Mouse (Mus musculus): ENCODE measurements at regions not wholly inside any gene's neighbourhood (a gene's known extent, or its start where the extent isn't known, plus 50 kb on each side); places are given as distances from the start of the nearest gene placed in this dataset.

DNA sequence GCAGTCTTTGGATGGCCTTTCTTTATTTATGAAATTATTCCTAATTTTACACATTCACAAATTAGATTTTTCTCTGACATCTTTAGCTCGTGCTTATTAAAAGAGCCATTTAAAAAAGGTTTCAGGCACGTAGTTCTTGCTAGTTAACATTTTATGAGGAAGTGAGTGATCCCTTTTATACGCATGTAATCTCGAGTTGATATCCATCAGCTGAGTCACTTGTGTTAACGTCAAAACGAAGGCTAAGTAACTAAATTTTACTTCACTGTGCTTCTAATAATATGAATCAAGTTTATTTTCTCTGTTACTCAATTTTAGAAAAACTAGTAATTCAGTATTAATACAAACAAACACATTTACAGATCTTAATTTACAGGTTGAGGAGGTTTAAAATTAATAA is 419.0 kb downstream of the Kcnj2 start:
- TF ChIP-seq GATA1 (IDR thresholded peaks at IDR 0.05; ENCODE audit: low read length), result no peak

- TF ChIP-seq GATA1 (IDR thresholded peaks at IDR 0.05; ENCODE audit: low read length), result no peak
Measured at GRCm38 (mm10) chr11:111512471-111512870, 446.5 kb downstream of the Kcnj2 start.

GRCm38 (mm10) chr11:111522716-111523115 is 456.8 kb downstream of the Kcnj2 start:
- no peak for TF ChIP-seq GATA1 (IDR thresholded peaks at IDR 0.05; ENCODE audit: low read length)

- TF ChIP-seq GATA1 (IDR thresholded peaks at IDR 0.05; ENCODE audit: low read length), result no peak
Measured at GRCm38 (mm10) chr11:111523465-111523864, 457.5 kb downstream of the Kcnj2 start.

GRCm38 (mm10) chr11:111526010-111526742 is 460.2 kb downstream of the Kcnj2 start:
- no peak for TF ChIP-seq GATA1 (IDR thresholded peaks at IDR 0.05; ENCODE audit: low read length)

GRCm38 (mm10) chr11:111529591-111529990 is 463.6 kb downstream of the Kcnj2 start:
- no peak for TF ChIP-seq GATA1 (IDR thresholded peaks at IDR 0.05; ENCODE audit: low read length)

- TF ChIP-seq GATA1 (IDR thresholded peaks at IDR 0.05; ENCODE audit: low read length), result no peak
Measured at GRCm38 (mm10) chr11:111530912-111531311, 464.9 kb downstream of the Kcnj2 start.

GRCm38 (mm10) chr11:111532457-111532856 is 466.5 kb downstream of the Kcnj2 start:
- TF ChIP-seq GATA1 (IDR thresholded peaks at IDR 0.05; ENCODE audit: low read length), result no peak

GRCm38 (mm10) chr11:111536040-111536836 is 470.3 kb downstream of the Kcnj2 start:
- no peak for TF ChIP-seq GATA1 (IDR thresholded peaks at IDR 0.05; ENCODE audit: low read length)

DNA sequence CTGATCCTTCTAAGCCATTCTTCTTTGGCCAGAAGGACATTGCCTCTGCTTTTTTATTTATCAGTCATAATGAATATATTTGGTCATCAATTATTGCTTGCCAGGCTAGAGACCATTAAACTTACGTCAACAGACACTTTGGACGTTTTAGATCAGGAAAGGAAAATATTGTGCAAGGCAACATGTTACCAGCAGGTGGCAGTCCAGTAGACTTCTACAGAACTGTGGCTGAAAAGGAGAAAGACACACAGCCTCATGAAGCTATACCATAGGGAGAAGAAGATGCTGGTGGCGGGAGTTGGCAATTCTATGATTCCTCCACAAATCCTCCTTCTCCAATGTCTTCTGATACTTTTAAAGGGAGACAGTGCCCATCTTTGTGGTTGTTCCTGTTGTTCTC is 471.7 kb downstream of the Kcnj2 start:
- no peak for TF ChIP-seq GATA1 (IDR thresholded peaks at IDR 0.05; ENCODE audit: low read length)

GRCm38 (mm10) chr11:111539960-111540359 is 474.0 kb downstream of the Kcnj2 start:
- TF ChIP-seq GATA1 (IDR thresholded peaks at IDR 0.05; ENCODE audit: low read length), result no peak

DNA sequence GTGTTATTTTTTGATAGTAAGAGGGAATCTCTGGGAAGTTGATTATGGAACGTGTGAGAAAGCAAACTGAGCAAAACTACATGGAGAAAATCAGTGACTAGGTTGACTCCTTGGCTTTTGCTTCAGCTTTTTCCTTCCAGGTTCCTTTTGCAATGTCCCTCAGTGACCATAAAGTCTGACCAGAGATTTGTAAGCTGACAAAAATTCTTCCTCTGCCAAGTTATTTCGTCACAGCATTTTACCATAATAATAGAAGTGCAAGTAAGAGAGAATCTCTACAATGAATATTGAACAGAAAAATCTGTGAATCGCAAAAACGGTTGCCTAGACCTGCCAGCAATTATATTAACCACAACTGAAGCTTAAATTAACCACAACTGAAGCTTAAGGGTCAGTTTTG is 479.3 kb downstream of the Kcnj2 start:
- TF ChIP-seq GATA1 (IDR thresholded peaks at IDR 0.05; ENCODE audit: low read length), result no peak

DNA sequence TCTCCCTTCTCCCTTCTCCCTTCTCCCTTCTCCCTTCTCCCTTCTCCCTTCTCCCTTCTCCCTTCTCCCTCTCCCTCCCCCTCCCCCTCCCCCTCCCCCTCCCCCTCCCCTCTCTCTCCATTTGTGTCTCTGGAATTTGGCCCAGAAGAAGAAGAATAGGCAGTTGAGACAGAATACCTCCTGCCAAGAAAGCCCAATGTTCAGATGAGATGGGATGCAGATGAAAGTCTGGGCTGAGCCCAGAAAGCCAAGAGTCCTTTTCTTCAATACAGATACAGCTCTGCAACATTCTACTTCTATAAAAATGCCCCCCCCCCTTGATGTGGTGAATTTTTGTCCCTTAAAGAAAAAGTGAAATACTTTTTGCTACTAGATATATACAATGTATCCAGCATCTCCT is 489.2 kb downstream of the Kcnj2 start:
- no peak for TF ChIP-seq GATA1 (IDR thresholded peaks at IDR 0.05; ENCODE audit: low read length)

DNA sequence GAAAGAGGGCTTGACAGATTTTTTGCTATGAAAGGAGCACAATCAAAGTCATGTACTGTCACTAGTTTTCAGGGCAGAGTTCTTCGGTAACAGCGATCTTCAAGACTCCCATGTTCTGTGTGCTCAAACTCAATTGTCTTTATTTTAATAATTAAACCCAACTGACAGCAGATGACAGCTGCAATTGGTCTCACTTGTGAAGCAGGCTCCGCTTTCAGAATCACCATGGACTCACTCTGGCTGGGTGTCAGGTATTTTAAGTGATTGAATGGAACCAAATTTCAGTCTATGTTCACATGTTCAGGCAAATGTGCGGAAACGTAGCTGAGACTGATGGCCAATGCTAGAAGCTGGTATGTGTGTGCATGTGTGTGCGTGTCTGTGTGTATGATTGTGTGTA is 489.7 kb downstream of the Kcnj2 start:
- no peak for TF ChIP-seq GATA1 (IDR thresholded peaks at IDR 0.05; ENCODE audit: low read length)

DNA sequence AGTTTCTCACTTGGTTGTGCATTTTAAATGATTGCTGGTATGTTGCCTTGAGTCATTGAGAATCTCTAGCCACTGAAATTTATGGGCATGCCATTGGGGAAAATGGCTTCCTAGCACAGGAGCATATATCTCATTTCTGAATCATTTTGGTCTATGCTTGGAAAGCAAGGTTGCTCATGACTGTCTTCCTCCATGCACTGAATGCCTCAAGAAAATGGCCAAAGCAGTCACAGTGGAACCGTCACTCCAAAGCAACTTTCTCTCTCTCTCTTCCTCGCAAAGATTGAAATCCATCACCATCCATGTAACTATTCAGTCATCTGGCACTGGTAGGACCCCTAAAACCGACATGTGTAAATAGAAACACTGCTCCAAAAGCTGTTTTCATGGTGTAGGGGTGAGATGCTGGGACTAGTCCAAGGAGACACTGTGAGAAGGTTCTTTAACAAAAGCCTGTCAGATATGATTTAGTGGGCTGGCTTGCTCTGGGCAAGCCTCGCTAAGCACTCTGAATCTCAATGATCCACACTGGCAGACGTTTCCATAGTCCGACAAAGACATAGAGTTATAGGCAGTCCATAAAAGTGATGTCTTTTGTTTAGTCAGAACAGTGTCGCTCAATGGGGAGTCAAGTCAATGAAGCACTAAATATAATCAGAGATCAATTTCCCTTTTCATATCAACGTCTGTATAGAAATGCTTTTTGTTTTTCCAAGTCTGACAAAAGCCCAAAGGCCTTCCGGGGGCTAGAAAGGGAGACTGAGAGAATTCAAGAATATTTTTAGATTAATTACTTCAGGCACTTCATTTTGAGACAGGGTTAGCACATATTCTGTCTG is 492.6 kb downstream of the Kcnj2 start:
- no peak for TF ChIP-seq GATA1 (IDR thresholded peaks at IDR 0.05; ENCODE audit: low read length)

DNA sequence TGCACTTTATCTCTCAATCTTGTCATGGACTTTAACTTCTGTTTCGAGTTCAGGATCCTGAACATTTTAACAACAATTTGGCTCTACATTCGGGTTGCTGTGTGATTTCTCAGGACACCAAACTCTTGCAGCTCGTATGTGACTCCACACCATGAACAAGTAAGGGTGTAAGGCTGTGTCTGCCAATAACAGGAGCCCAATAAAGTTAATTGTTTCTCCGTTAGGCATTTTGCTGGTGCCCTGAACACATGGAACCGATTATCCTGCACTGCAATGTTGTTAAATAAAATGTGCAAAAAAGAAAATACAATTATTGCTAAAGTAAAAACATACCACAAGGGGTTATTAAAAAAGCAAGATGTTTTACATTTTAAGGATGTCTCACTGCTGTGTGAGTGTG is 497.2 kb downstream of the Kcnj2 start:
- TF ChIP-seq GATA1 (IDR thresholded peaks at IDR 0.05; ENCODE audit: low read length), result no peak

Data from G1E-ER4 (cell line).